Mouse (Mus musculus) testis, postnatal 14 days (tissue): ENCODE data around the gene Tmem231.

Experiments used
- DNase-seq: peaks from one replicate; pipeline ENCODE4 v3.0.0; 2021; ENCODE audit warnings: low spot score

Tmem231 gene

DNA sequence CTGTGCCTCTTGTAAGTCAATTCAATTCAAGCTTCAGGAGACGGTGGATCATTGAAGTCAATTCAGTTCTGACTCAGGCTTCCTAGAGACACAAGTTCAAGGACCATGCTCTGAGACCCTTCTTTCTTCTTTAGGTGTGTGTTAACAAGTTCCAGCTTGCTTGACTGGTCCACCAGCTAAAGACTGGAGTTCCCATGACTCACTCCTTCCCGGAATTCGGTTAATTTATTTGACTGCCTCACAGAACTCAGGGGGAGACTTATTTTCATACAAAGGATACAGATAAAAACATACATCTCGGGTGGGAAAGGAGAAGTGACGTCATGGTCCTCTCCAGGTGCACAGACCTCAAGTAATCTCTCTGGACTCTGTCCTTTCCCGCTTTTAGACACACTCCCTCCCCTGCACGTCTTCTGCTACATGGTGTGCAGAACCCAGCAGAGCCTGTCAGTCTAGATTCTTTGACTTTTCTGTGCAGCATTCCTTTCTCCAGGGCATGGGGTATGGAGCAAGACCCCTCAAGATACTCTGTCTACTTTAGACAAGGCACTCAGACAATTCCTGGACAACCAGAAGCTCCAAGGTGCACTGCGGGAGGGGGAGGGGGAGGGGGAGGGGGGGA, 28.1 kb downstream of the Tmem231 start:
- no peak for DNase-seq

DNA sequence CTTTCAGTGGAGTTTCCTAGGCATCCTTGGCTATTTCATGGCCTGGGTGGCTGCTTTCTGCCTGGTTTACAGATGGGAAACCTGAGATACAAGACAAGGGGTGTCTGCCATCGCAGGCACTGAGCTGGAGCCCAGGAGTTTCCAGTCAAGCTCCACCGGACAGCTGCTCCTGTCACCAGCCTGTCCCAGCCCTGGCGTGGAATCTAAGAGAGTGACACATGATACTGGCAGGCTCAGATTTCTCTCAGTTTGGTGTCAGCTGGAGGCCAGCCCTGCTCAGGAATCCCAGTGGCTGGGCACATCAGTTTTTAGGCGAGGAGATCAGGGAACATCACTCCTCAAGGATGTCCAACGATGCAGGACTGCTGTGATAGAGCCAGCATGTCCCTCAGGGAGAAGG, 31.6 kb downstream of the Tmem231 start:
- no peak for DNase-seq

- DNase-seq: no peak
Measured at GRCm38 (mm10) chr8:111898586-111898985, 35.1 kb downstream of the Tmem231 start.

DNA sequence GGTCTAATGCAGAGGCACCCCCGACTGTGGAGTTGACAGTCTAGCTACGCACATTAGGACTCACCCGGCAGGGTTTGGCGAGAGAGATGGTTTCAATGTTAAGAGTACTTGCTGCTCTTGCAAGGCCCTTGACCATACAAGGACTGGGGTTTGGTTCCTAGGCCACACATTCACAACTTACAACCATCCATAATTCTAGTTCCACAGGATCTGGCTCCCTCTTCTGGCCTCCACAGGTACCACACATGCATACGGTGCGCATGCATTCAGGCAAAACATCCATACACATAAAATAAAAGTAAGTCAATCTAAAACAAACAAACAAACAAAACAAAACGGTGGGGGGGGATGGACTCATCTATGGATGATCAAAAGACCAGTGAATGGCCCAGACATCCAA, 38.7 kb downstream of the Tmem231 start:
- DNase-seq: no peak

DNA sequence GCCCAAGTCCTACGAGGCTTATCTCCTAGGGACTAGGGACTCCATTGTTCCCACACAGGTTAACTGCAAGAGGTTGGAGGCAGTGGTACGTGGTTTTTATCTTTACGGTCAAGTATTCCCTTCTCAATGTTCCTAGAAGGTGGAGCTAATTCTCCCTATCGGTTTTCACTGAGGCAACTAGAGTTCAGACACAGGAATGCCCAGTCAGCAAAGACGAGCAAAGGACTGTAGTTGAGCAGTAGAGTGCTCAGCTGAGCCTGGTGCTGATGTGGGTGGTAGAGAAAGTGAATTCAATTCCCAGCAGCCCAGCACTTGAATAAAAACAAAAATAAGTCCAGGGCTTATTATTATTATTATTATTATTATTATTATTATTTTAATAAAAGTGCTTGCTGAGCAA, 41.1 kb downstream of the Tmem231 start:
- DNase-seq: no peak

- no peak for DNase-seq
Measured at GRCm38 (mm10) chr8:111891983-111892382, 41.7 kb downstream of the Tmem231 start.

DNA sequence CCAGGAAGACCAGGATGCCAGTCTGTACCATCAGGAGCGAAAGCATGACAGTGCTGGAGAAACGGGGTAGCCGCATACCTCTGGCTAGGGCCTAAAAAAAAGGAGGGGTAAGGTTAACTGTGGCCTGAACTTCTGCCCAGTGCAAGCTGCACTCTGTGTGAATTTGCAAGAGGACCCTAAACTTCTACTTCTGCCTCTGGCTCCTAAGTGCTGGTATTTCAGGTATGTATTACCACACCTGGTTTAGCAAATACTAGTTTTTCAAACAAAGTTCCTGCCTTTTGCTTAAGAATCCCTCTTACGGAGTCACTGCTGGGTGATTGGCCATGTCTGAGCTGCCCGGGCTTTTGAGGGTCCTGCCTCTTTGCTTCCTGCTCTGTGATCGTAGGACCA, 42.8 kb downstream of the Tmem231 start:
- DNase-seq: no peak

- no peak for DNase-seq
Measured at GRCm38 (mm10) chr8:111889931-111890910, 43.5 kb downstream of the Tmem231 start.

GRCm38 (mm10) chr8:111888091-111888650, 45.5 kb downstream of the Tmem231 start:
- no peak for DNase-seq

- DNase-seq: no peak
Measured at GRCm38 (mm10) chr8:111887479-111887878, 46.2 kb downstream of the Tmem231 start.

DNA sequence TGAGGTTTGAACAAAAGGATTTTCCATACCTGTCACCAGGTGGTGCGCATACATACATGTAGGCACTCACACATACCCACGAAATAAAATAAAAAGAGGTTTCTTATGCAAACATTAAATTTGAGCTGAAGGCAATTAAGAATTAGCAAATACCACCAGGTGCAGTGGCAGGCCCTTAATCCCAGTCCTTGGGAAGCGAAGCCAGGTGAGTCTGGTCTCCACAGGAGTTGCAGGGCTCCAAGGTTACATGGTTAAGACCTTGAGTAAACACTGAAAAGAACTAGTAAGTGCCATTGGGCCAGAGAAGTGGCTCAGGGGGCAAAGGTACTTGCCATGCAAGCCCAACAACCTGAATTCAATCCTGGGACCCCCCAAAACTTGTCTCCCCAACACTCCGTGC, 50.1 kb downstream of the Tmem231 start:
- DNase-seq: no peak

GRCm38 (mm10) chr8:111881591-111881990, 52.1 kb downstream of the Tmem231 start:
- no peak for DNase-seq

DNA sequence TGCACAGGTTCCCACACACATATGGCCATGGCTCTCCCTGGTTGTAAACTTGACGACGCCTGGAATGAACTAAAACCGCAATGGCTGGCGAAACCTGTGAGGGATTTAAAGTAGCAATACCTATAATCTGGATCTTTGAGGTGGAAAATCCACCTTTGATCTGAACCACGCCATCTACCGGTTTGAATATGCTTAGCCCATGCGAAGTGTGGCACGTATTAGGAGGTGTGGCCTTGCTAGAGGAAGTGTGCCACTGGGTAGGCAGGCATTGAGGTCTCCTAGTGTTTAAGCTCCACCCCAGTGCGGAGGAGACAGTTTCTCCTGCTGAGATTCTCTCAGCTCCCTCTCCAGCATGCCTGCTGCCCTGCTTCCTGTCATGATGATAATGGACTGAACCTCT, 56.0 kb downstream of the Tmem231 start:
- peak; percentile 28 for DNase-seq

GRCm38 (mm10) chr8:111876355-111876948, 57.2 kb downstream of the Tmem231 start, which contains the start of gene Tmem170:
Gene Tmem170 (minus strand): TSS chr8:111876750.
- peak; percentile 95 for DNase-seq

DNA sequence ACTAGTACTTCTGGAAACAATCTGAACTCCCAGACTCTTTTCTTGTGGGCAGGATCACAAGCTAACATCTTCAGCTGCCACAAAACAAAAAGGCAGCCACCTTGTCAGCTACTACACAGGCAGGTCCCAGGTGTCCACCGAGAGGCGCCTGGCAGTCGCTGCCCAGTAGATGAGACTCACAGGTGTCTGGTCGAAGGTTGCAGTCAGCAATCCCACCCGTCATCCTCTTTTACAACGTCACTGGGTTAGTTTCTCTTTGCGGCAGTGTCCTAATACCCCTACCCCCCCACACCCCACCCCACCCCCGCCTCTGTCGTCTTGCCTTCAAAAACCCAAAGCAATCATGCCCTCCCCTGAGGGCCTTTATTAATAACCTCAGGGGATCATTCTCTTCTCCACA, 57.9 kb downstream of the Tmem231 start:
- no peak for DNase-seq

DNA sequence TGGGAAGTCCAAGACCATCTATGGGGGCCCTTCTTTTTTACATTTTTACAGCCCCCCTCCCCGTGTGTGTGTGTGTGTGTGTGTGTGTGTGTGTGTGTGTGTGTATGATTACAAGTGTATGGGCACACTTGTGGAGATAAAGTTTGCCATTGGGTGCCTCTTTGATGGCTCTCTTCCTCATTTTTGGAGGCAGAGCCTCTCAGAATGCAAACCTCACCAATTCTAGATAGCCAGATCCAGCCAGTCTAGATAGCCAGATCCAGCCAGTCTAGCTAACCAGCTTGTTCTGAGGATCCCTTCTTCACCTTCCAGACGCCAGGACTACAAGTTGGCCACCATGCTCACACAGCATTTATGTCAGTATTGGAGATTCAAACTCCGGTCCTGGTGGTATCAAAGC, 62.4 kb downstream of the Tmem231 start:
- no peak for DNase-seq

GRCm38 (mm10) chr8:111870379-111870778, 63.3 kb downstream of the Tmem231 start:
- DNase-seq: no peak

- no peak for DNase-seq
Measured at GRCm38 (mm10) chr8:111868664-111869063, 65.0 kb downstream of the Tmem231 start.

GRCm38 (mm10) chr8:111865857-111866256, 67.8 kb downstream of the Tmem231 start:
- DNase-seq: peak; percentile 57

GRCm38 (mm10) chr8:111865130-111865852, 68.4 kb downstream of the Tmem231 start:
- DNase-seq: no peak

DNA sequence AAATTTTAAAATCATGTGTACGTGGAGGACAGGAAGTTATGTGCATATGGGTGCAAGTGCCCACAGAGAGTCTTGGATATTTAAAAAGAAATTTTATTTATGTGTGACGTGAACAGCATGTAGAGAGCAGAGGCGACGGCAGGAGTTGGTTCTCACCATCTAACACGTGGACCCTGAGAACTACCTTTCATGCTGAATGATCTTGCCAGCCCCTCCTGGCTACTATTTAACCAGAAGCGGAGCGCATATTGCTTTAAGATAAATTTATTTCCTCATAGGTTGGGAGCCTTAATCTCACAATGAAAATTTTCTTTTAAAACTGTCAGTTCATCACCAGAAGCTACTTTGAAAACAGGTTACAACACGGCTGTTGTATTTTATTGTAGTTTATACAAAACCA, 69.0 kb downstream of the Tmem231 start:
- no peak for DNase-seq

GRCm38 (mm10) chr8:111863280-111863679, 70.4 kb downstream of the Tmem231 start:
- no peak for DNase-seq
